Mouse (Mus musculus): Measurements from ENCODE around the gene Adra1d. TPM values are rescaled to one million over a fixed set of nuclear protein-coding genes. Genes with fewer than 3 reads are reported as not detected.

Adra1d gene
- 19.2 and 36.8 TPM in 2 replicates for total RNA-seq (2021)
- long read RNA-seq, transcript Adra1d-201 (2 exons, 1,899 nt): major isoform, 13 of 17 reads
- long read RNA-seq, partial matches to known transcripts: 0 of 17 reads
- long read RNA-seq, other reads (novel, unspliced or antisense): 4 of 17 reads

DNA sequence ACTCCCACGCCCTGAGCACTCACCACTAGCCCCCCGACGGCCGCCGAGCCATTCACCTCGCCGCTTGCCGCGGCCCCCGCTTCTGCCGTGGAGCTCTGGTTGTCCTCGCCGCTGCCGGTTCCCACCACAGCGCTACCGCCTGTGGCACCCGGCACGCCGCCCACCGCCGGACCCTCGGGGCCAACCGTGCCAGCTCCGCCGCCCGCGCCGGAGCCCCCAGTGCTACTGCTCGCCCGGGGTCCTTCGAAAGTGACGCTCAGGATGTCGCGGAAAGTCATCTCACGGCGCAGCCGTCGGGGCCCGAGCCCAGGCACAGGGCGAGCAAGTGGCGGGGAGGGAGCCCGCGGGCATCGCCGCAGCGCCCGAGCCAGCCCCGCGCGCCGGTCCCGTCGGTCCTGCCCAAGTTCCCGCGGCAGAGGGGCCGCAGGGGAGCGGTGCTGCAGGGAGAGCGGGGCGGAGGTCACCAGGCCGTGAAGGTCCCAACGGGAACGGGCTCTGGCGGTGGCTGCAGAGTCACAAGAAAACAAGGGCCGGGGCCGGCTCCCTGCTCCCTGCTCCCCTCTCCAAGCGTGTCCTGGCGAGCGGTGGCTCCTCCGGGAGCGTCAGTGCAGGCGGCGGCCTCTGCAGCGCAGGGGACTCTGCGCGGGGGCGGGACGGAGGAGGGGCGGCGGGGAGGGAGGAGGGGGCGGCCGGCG lies at the start of gene Adra1d:
Gene Adra1d, minus strand, starts transcription at position 393 of the 695 bp plus-strand sequence.
- DNase-seq: peak; percentile 79

DNA sequence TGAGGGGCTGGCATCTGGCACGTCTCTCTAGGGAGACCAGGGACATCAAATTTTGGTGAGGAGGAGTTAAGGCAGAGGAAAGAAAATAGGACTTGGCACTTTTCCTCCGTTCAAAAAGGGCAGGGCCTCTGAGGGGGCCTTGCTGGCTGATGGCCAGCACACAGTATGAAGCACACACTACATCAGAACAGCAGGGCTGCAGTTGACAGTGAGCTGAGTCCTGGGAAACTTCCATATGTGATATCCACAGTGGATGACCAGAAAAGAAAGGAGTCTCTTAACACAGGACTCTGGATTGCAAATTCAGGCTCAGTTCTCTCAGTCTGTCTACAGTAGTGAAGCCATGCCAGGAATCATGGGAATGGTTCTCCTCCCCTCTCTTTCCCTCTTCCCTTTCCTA lies 39.8 kb upstream of the Adra1d start:
- DNase-seq: no peak

DNA sequence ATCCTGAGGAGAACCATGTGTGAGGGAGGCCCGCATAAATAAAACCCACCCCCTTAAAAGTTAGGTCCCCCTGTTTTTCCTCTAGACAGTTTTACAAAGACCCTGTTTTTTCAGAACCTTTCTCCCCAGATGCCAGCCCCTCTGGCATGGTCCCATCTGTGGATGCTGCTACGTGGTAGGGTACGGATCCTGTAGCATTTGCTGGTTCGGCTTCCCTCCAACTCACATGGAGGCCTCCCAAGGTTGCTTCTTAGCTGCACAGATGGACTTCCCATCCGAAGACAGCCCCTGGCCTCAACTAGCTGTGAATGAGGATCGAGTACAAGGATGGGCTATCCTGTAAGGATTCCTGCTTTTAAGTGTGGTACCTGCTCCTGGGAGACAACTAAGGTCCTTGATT lies 32.8 kb upstream of the Adra1d start:
- DNase-seq: no peak

DNA sequence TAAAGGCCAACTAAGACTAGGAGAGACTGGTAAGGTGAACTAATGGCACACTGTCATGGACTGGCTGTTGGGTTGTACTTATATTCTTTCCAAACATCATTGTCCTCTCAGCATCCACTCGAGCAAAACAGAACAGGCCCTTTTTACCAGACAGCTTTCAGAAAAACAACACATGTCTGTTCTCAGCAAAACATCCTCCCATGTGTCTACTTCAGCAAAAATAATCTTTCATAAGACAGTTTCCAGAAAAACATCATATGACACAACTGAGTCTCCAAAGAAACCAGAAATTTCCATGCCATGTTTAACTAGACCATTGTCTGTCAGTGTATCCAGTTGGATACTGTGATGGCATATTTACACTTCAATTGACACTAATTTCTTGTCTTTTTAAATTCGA lies 25.4 kb upstream of the Adra1d start:
- no peak for DNase-seq

DNA sequence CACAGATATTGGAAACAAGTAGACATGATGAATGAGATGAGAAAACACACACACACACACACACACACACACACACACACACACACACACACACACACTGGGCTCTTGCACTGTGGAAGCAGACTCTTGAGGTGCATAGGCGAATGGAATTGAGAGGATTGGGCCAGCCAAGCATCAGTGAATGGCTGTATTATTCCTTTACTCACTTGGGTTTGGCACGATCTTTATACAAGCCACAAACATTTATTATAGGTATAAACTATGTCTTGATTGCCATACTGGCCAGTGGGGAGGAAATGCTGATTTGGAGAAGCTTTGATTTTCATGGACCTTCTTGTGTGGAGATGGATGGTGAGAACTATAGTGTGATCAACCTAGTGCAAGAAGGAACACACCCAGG lies 19.4 kb upstream of the Adra1d start:
- no peak for DNase-seq

DNA sequence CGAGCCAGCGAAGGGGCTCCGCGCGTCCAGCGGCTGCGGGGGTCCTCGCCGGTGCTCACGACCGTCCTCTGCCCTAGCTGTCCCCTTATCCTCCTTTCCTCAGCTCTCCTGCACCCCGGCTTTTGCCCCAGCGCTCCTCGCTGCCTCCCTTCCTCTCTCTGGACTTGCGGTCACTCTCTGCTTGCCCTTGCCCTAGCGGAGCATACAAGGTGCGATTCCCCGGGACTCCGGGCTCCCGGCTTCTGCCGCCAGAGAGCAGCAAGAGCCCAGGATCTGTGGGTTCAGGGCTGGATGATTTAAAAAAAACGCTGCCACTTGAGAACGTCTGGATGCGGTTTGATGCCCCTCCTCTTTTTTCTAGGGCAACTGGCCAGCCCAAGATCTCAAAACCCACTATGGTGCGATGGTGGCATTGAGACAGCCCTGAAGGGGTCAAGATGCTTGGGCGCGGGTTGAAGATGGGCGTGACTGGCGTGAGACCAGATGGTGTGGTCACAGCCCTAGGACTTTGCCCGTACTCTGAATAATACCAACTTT lies 571 bp upstream of the Adra1d start:
- DNase-seq: peak; percentile 81

DNA sequence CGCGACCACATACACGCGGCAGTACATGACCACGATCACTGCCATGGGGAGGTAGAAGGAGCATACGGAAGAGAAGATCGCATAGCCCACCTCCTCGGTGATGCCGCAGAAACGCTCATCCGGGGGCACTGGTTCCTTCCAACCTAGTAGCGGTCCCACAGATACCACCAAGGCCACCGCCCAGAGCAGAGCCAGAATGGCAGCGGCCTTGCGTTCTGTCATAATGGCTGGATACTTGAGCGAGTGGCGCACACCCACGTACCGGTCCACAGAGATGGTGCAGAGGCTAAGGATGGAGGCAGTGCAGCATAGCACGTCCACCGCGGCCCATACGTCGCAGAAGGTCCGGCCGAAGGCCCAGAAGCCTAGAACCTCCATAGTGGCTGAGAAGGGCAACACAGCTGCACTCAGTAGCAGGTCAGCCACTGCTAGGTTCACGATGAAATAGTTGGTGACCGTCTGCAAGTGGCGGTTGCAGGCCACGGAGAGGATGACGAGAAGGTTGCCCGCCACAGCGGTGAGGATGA lies 676 bp downstream of the Adra1d start:
- no peak for DNase-seq

DNA sequence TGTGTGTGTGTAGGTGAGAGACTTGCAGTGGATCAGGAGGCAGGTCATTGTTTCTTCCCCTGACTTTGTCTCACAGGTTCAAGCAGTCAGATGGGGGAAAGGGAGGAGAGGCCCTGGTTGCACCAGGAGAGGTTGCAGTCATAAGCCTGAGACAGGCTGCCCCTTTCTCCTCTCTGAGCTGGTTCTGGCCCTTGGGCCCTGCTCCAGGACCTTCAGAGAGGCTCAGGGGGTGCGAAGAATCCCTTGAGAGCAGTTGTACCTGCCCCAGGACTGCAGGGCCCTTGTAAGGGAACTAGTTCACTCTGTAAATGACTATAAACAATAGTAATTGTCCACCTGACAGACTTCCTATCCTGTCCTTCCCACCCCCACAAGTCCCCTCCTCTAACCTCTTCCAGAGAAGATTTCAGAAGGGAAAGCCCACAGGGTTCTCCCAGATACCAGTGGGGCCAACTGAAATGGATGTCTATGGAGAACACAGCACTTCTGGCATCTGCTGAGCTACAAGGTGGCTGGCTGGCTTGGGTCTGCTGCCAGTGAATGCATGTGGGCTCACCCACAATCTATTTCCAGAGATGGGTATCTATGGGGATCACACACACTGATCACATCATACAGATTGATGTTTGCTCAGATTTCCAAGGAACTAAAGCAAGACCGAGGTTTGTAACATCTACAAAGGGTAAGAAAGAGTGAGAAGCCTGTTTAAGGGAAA lies 1.7 kb downstream of the Adra1d start:
- no peak for DNase-seq

DNA sequence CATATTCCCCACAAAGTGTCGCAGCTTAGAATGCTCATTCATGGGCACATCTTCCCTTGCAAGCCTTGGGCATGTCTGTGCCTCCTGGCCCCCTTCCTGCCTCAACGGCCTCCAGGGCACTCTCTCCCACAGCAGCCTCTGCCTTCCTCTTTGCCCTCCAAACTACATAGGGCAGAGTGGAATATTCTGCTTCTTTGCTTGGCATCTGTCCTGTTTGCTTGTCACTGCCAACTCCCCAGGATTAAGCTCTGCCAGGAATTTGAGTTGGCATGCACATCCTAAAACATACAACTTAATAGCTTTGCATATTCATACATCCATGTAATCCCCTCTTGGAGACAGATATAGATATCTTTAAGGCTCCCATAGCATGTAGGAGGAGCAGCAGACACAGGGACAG lies 4.2 kb downstream of the Adra1d start:
- no peak for DNase-seq

DNA sequence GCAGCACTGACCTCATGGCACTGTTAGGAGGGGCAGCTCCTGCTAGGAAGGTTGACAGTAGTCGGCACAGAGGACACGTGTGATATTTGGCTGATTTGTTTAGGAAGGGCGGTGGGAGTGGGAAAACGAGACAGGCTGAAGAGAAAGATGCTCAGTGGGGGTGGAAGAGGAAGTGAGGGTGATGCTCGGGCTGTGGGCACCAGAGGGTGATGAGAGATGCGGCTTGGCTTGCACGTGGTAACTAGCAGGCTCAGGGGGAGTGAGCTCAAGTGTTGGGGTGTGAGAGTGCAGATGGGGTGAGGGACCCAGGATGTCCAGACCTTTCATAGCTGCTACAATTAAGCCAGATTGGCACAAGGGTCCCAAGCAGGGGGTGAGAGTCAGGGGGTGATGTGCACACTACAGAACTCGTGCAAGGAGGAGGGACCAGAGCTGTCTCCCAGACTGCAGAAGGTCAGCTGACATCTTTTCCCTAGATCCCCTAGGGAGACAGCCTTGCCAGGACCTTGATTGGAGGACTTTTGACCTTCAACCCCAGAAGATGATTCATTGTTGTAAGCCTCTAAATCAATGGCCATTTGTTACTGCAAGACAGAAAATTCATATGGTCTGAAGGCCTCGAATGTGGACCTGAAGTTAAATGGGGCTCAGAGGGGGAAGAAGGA lies 9.2 kb downstream of the Adra1d start:
- DNase-seq: peak; percentile 38

DNA sequence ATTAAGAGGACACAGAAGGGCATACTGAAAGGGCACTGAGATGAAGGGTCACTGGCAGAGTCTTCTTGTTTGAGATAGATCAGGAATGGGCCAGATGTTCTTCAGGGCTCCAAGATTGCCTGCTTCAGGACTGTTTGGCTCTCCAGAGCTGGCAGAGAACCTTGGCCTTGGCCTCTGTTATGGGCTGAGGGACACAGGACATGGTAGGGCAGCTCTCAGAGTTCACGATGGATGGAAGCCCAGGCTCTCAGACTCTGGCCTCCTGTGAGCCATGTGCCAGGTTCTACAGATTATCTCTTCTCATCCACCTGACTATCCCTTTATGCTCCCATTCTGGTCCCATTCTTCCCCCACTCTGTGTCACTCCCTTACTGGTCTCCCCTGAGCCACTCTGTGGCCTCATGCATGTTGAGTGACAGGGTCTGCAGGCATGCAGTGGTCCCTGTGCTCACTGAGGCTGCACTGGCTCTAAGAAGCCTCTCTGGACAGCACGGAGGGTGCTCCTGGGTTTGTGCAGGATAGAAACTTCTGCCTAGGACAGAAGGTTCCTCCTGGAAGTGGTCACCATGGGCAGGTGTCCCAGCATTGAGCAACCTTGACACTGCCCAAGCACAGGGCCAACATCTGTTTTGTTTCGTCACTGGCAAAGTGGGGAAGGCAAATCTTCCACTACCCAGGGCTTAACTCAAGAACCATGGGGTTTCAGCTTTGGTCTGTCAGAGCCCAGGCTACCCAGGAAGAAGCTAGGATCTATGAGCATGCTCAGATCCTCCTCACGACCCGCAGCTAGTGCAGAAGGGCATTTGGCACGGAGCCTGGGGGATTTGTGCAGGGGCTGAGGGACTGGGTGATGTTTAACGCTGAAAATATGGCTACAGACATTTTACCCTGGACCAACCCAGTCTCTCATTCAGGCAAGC lies 10.1 kb downstream of the Adra1d start:
- peak; percentile 41 for DNase-seq

DNA sequence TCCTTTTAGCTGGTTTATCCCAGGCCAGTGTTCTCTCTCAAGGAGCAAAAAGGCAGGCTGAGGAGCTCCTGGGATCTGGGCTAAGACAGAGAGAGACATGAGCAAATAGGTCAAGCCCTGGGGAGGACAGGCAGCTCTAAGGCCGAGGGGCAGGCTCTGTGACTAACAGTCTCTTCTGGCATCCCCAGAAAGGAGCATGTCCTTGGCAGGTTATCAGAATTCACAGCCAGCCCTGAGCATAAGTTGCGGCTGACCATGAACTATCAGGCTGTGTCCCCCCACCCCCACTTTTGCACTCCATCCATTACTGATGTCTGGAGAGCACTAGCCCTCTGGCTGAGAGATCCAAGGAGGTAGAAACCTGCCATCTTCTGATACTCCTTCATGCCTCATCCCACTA lies 11.2 kb downstream of the Adra1d start:
- peak; percentile 78 for DNase-seq

DNA sequence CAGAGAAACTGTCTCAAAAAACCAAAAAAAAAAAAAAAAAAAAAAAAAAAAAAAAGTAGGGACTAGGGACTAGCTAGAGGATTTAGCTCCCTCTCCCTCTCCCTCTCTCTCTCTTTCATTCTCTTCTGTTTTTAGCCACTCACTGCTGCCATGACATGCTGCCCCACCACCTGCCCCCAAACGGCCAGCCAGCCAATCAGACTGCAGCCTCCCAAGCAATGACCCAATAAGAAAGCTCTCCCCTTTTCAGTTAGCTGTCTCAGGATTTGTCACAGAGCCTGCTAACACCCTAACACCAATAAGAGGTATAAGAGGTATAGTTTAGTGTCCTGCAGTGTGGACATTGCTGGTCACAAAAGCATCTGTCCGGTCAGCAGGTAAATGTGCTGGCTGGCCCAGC lies 11.6 kb downstream of the Adra1d start:
- no peak for DNase-seq

DNA sequence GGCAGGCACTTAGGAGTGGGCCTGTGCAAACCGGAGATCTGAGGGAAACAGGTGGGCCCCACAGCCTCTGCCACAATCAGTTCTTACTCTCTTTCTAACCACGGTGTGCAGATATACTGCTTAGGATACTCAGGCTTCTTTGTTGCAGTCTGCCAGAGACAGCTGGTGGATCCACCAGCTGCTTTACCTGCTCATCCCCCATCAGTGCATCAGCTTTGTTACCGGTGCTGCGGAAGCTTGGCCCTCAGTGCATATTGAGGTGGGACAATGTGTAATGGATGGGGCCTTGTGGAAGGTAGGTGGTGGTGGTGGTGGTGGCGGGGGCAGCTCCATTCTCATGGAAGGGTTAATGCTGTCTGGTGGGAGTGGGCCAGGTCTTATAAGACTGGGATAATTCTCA lies 13.0 kb downstream of the Adra1d start:
- DNase-seq: no peak

DNA sequence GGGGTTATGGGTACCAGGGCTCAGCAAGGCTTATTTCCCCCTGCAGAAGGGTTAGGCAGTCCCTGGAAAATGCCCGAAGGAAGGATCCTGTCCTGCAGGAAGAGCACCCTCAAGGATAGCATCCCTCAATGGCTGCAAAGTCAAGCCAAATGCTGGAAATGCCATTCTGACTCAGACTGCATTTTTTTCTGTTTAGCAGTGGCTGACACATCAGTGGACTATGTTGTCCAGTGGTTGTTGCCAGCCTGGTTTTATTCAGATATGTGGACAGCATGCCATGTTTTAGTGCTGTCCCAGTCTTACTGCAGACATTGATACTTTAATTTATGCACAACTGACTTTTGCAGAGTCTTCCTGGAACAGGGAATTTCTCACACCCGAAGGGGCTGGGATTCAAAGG lies 13.8 kb downstream of the Adra1d start:
- DNase-seq: no peak

DNA sequence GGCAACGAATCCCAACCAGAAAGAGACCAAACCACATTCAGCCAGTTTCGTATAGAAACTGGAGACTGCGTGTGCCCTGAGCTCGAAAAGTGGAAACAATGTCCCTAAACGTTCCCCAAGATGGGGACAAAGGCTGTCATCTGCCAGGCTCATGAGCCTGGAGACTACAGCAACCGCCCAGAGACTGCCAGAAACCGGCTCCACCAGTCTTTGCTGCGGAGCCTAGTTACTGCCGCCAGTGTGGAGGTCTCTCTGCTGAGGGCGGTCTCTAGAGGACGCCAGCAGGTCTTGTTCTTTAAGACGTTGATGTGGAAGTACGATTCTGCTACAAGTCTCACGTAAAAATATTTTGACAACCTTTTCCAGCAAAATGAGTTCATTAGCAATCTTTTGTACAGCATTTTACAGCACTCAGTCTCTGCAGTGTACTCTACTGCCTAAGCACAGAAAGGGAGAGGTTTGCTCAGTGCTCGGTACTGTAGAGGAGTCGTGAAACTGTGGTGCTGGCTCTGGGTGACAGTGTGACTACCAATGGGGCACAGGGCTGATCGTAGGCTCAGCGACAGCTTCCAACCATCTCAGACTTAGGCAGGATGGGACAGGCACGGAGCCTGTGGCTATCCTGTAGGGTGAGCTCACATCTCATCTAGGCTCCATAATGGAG lies 15.2 kb downstream of the Adra1d start:
- DNase-seq: no peak

DNA sequence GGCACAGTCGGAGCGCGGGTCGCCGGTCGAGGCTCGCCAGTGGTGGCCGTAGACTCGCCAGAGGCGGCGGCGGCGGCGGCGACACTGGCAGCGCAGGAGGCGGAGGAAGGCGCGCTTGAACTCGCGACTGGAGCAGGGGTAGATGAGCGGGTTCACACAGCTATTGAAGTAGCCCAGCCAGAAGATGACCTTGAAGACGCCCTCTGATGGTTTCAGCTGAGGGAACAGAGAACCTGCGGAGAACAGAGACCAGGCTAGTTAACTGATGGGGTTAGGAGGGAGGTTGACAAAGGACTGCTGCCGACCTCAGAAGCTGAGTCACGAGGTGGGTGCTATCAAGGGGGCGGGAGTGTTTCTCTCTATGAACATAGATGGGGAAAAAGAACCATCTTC lies 15.8 kb downstream of the Adra1d start:
- DNase-seq: no peak

DNA sequence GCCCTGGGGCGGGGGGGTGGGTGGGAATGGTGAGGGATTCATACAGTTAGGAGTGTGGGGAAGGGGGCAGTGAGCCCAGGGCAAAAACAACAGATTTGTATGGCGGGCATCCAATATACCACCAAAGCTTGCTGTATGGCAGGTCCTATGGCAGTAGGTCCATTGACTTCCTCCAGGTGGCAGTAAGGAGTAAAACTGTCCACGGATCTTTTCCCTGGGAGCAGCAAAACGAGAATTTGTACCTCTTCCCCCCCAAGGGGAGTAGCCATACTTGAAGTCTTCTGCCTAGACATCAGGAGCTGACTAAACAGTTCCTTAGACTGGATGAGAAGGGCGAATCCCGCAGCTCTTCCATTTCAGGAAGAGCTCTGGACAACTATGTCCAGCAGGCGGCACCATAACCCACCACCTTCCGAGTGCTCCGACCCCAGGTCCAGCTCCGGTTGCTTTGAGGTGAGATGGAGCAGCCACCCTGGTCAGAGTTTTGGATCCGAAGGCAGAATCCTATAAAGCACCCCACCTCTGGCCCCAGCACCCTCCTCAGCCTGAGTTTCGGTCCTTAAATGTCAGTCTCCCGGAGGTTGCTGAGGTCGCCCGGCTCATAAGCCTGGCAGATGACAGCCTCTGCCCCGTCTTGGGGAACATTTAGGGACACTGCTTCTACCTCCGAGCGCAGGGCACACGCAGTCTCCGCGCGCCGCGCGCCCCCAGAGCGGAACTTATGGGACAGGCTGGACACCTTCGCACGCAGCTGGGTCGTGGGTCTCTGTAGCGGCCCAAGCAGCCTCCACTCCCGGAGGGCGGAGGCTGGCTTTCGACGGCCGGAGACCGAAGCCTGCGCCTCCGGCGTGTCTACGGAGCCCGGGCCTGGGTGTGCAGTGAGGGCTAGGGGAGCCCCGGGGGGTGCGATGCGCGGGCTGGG lies 16.4 kb downstream of the Adra1d start:
- DNase-seq: peak; percentile 59

DNA sequence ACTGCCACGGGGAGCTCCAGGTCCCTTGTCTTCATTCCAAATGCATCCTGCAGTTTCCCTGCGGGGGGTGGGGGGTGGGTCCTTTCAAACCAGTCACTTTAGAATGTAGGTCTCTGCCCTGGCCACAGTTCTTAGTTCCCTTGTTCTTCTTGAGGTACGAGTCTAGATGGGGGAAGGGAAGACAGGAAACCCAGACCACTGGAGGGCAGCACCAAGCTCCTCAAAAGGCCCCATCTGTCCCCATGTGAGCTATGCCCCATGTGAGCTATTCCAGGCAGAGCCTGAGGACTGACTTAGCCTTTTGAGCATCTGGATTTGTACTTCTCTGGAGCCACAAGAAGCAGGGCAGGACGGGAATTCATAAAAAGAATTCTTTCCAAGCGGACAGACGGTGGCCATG lies 19.6 kb downstream of the Adra1d start:
- DNase-seq: no peak

DNA sequence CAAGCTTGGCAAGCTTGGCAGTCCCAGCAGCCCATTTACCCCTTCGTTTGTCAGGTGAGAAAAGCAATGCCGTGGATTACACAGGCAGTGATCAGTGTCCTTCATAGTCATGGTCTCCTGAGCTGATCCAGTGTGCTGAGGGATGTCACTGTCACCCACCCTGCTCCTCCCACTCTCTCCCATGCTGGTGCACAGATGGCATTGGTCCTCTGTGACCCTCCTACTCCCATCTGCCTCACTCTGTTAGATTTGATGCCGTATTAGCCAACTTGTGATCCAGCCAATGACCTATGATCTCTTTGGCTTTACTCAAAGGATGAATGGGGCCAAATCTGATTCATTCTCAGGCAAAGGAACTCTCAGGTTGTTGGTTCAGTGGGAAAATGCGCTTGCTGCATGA lies 20.4 kb downstream of the Adra1d start:
- DNase-seq: no peak
